Mouse (Mus musculus) liver, embryonic 14.5 days (tissue): ENCODE results near the gene Castor1.

Source experiments
- CTCF ChIP-seq: IDR thresholded peaks from 2 replicates; pipeline ENCODE4 v1.5.1; 2016; ENCODE audit warnings: antibody characterized with exemption, low read depth, control low read depth
- EP300 ChIP-seq: IDR thresholded peaks from 2 replicates; pipeline ENCODE4 v1.6.1; 2016; ENCODE audit warnings: antibody characterized with exemption, low read depth

DNA sequence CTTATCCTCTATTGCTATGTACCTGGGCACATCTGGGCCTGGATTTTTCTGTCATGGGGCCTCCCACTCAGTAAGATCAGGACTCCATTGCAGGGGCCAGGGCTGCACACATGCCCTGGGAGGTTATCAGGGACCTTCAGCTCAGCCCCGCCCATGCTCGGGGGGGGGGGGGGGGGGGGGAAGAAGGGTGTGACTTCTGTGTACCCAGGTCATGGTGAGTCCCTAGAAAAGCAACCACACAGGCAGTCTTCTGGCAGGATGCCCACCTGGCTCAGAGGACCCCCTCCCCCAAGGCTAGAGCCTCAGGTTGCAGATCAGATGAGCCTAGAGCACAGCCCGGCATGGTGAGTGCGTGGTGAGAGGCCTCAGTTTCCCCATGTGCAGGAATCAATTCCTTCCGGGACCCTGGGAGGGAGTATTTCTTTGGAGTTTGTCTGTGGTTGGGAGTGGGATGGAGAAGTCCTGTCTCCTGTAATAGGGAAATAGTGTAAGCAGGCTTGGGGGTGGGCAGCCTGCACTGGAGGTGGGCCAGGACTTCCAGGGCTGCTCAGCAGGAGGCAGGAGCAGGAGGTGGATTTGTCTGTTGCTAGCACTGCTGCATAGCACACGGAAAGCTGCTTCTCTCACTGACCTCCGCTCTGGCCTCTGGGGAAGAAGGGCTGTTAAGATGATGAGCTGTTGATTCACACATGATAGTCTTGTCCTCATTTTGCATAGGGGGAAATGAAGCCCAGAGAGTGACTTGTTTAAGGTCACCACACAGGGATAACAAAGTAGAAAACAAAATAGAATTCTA lies 5.6 kb downstream of the Castor1 start:
- TF ChIP-seq CTCF (peak; percentile 34; the same call in 1 of the 2 replicates), EP300 (peak; percentile 68)
